Mouse (Mus musculus): ENCODE data around the gene Lrrc39. TPM values are rescaled to one million over a fixed set of nuclear protein-coding genes. Genes with fewer than 3 reads are reported as not detected.

The Lrrc39 gene
- under 1 TPM in 1 of 2 experiments, not detected in 1; 0.05 TPM for polyA plus RNA-seq (2012; fragmentation: generic; extraction: Trizol)

DNA sequence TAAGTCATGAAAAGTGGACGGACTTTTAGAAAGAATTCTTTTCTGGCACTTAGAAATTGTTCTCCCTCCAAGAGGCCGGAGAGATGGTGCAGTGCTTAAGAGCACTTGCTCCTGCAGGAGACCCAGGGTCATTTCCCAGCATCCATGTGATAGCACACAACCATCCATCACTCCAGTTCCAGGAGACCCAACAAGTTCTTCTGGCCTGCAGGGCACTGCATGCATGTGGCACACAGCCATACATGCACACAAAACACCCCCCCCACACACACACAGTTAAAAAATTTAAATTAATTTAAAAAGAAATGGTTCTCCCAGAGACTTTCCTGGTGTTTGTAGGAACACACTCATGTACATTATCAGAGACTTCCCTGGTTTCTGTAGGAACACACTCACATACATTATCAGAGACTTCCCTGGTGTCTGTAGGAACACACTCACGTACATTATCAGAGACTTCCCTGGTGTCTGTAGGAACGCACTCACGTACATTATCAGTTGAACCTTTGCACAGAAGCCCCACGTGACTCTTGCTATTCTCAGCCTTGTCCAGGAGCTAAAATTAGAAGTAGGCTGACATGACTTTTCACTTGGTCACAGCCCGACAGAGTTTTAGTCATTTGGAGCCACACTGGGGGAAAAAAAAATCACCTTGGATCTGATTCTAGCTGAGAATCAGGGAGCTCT is at the start of gene Lrrc39:
Lrrc39 (plus strand) TSS at position 566 of the 687 bp plus-strand sequence.

DNA sequence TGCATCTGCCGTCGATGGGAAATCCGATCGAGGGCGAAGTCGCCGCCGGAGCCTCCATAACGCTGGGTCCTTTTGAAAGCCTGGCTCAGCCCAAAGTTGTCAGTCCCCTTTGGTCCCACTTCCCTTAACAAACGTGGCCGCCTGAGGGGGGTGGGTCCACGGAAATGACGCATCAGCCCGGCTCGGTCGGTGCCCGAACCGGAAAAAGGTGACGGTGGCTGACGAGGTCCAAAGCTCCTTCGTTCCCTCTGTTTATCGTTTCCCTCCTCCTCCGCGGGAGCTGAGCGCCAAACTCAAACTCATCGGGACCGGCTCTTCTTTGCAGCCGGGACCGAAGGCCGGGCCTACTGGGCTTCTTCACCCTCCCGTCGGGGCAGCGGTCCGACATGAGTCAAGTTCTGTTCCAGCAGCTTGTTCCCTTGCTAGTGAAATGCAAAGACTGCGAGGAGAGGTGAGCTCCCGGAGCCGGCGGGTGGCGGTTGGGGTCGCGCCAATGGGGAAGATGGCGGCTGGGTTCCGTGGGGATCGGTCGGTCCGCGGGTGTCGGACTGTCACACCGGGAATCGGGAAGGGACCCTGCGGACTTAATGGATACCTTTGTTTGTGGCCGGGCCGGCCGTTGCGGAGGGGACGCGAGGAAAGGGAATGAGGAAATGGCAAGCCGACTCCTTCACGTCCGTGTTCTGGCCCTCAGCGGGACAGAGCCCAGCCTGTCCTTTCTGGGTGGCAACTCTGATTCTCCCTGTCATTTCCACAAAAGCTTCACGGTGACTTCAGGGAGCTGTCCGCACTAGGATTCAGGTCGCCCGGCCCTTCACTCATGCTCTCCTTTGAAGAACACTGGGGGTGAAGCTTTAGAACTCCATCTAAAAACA is 32.2 kb downstream of the Lrrc39 start, which contains the start of gene Sass6:
Sass6 (plus strand) TSS at position 255 of the 875 bp plus-strand sequence.

GRCm38 (mm10) chr3:116614295-116614892 is 51.6 kb downstream of the Lrrc39 start, which contains the start of gene Trmt13:
Trmt13 (minus strand) TSS chr3:116614587.

Other genes starting within 250 kb of the Lrrc39 start
- under 1 TPM; 0.07 to 0.78 TPM for gene Cdc14a, start 138.9 kb upstream of the Lrrc39 start, polyA plus RNA-seq (2012; fragmentation: generic; extraction: Trizol)
- gene Rtca, start 54.8 kb upstream of the Lrrc39 start, polyA plus RNA-seq (2012; fragmentation: generic; extraction: Trizol): 10 to 100 TPM; 22.4 to 40.6 TPM
- gene Dbt, start 49.9 kb upstream of the Lrrc39 start, polyA plus RNA-seq (2012; fragmentation: generic; extraction: Trizol): 1 to 10 TPM in 1 of 2 experiments, under 1 TPM in 1; 0.33 to 2.9 TPM
- 1 to 10 TPM in 1 of 2 experiments, under 1 TPM in 1; 0.25 to 1.2 TPM for gene Sass6, start 32.0 kb downstream of the Lrrc39 start, polyA plus RNA-seq (2012; fragmentation: generic; extraction: Trizol)
- 1 to 10 TPM in 1 of 2 experiments, under 1 TPM in 1; 0.22 to 2.0 TPM for gene Trmt13, start 51.6 kb downstream of the Lrrc39 start, polyA plus RNA-seq (2012; fragmentation: generic; extraction: Trizol)
- 1 to 10 TPM; 1.3 to 8.1 TPM for gene Mfsd14a, start 99.7 kb downstream of the Lrrc39 start, polyA plus RNA-seq (2012; fragmentation: generic; extraction: Trizol)
- gene Gm43191, start 118.3 kb downstream of the Lrrc39 start, polyA plus RNA-seq (2012; fragmentation: generic; extraction: Trizol): not detected
- gene Slc35a3, start 149.9 kb downstream of the Lrrc39 start, polyA plus RNA-seq (2012; fragmentation: generic; extraction: Trizol): 1 to 10 TPM in 1 of 2 experiments, under 1 TPM in 1; 0.27 to 2.0 TPM
- gene Agl, start 245.2 kb downstream of the Lrrc39 start, polyA plus RNA-seq (2012; fragmentation: generic; extraction: Trizol): 1 to 10 TPM in 1 of 2 experiments, under 1 TPM in 1; 0.68 to 6.0 TPM

Data from C3H10T1/2 (cell line).